Mouse (Mus musculus) liver, postnatal 0 days (tissue): ENCODE measurements at regions not wholly inside any gene's neighbourhood (a gene's known extent, or its start where the extent isn't known, plus 50 kb on each side); places are given as distances from the start of the nearest gene placed in this dataset.

ENCODE experiments used
- ATAC-seq: fragments of 200-750 bp; cut with Nextera tagmentation; 2 replicates; pipeline ENCODE4 v1.8.0; 2017; ENCODE audit warnings: mild to moderate bottlenecking, moderate library complexity
- DNase-seq: peaks from one replicate; pipeline ENCODE4 v3.0.0-alpha.2; 2016
- H3K27ac ChIP-seq: fragments of 300-500 bp; sonication (generic); 2 replicates; pipeline ENCODE4 v1.5.1; 2014; ENCODE audit warnings: antibody characterized with exemption, moderate library complexity, mild to moderate bottlenecking, low read depth
- H3K27me3 ChIP-seq: fragments of 300-500 bp; sonication (generic); 2 replicates; pipeline ENCODE4 v1.6.1; 2014; ENCODE audit warnings: low read length, control low read depth, mixed read lengths; ENCODE audit not compliant: insufficient read depth
- H3K36me3 ChIP-seq: fragments of 300-500 bp; sonication (generic); replicated peaks from 2 replicates; pipeline ENCODE4 v1.6.1; 2014; ENCODE audit warnings: mild to moderate bottlenecking, control low read depth, low read length, moderate library complexity, mixed read lengths; ENCODE audit not compliant: insufficient read depth
- H3K4me1 ChIP-seq: fragments of 300-500 bp; sonication (generic); 2 replicates; pipeline ENCODE4 v1.6.1; 2014; ENCODE audit warnings: antibody characterized with exemption, mild to moderate bottlenecking, control low read depth; ENCODE audit not compliant: insufficient read depth
- H3K4me2 ChIP-seq: fragments of 300-500 bp; sonication (generic); 2 replicates; pipeline ENCODE4 v1.6.1; 2014; ENCODE audit warnings: low read depth, mild to moderate bottlenecking, low read length, moderate library complexity, mixed read lengths
- H3K4me3 ChIP-seq: fragments of 300-500 bp; sonication (generic); 2 replicates; pipeline ENCODE4 v1.5.1; 2014; ENCODE audit warnings: low read depth, low read length
- H3K9ac ChIP-seq: fragments of 300-500 bp; sonication (generic); replicated peaks from 2 replicates; pipeline ENCODE4 v1.6.1; 2014; ENCODE audit warnings: mild to moderate bottlenecking, moderate library complexity
- H3K9me3 ChIP-seq: fragments of 300-500 bp; sonication (generic); 2 replicates; pipeline ENCODE4 v1.6.1; 2016; ENCODE audit warnings: mild to moderate bottlenecking, control low read depth, low read length, mixed read lengths
- CTCF ChIP-seq: sonication (generic); IDR thresholded peaks from 2 replicates; pipeline ENCODE4 v1.5.1; 2016; ENCODE audit warnings: antibody characterized with exemption, low read depth
- EP300 ChIP-seq: IDR thresholded peaks from 2 replicates; pipeline ENCODE4 v1.6.1; 2016; ENCODE audit warnings: antibody characterized with exemption, low read depth, mild to moderate bottlenecking
- whole genome bisulfite sequencing: fragments of 180-500 bp; shearing (Covaris S2); extraction: QIAGEN DNeasy Blood & Tissue Kit; methylation state at CpG from one replicate; pipeline ENCODE4 v1.1.7; 2014; ENCODE audit not compliant: insufficient replicate concordance; 5-methylcytosine and 5-hydroxymethylcytosine counted together

DNA sequence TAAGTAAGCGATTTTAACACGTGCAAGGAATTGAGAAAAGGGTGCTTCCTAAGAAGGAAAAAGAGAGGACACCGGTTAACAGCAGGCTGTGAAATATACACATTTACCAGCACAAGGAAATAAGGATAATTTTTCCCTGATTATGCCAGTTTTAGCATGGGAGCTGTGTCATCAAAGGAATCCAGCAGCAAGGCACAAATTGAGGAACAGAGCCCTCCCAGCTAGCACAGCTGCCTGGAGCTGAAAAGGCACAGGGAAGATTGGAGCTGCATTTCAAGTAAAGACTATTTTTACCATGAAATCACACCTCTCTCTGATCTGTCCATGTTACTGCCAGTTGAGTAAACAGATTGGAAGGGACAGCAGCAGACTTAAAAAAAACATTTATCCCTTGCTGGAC is 558.7 kb downstream of the Sqor start:
- Histone ChIP-seq H3K9me3 (no peaks in the 10 kb centered on the region), H3K4me1 (no peaks in the 10 kb centered on the region), H3K36me3 (no peaks in the 10 kb centered on the region), H3K27ac (no peak overlapping the region), H3K4me3 (no peak overlapping the region), H3K4me2 (no peak overlapping the region), H3K9ac (no peak overlapping the region), H3K27me3 (no peaks in the 10 kb centered on the region)
- TF ChIP-seq EP300: no peak
- no peak for TF ChIP-seq CTCF
- DNase-seq (no peak), ATAC-seq (no peak)
- 69% methylated on average over 3 of the region's 3 CpGs for WGBS

DNA sequence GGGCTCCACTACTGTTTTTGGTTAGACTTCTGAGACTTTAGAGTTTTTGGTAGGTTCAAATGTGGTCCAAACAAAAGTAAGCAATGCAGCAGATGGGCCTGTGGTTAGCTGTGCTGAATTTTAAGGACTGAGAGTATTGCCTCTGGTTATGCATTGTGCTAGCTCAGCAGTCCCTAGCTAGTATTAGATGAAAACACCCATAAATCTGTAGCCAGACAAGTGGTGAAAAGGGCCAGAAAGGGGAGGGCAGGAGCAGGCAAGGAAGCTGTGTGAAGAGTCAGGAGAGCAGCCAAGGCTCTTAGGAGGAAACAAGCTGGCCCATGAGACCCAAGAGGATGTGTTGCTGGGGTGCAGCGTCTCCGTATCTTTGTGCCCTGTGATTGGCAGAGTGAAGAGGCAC is 559.9 kb downstream of the Sqor start:
- no peak overlapping the region for H3K9ac ChIP-seq
- no peak for TF ChIP-seq EP300
- no peaks in the 10 kb centered on the region for H3K27me3 ChIP-seq
- no peak overlapping the region for H3K4me3 ChIP-seq
- H3K4me1 ChIP-seq: no peaks in the 10 kb centered on the region
- H3K36me3 ChIP-seq: no peaks in the 10 kb centered on the region
- 56% methylated on average over 2 of the region's 2 CpGs for WGBS
- DNase-seq (no peak), ATAC-seq (no peak)
- H3K4me2 ChIP-seq: no peak overlapping the region
- no peaks in the 10 kb centered on the region for H3K9me3 ChIP-seq
- no peak overlapping the region for H3K27ac ChIP-seq

GRCm38 (mm10) chr2:123349625-123350346 is 584.7 kb downstream of the Sqor start:
- Histone ChIP-seq H3K27me3 (no peaks in the 10 kb centered on the region), H3K9me3 (no peaks in the 10 kb centered on the region), H3K4me1 (no peaks in the 10 kb centered on the region), H3K4me3 (no peak overlapping the region), H3K36me3 (no peaks in the 10 kb centered on the region), H3K9ac (no peak overlapping the region), H3K4me2 (no peak overlapping the region), H3K27ac (no peak overlapping the region)
- DNase-seq (no peak), ATAC-seq (no peak)
- no peak for TF ChIP-seq EP300
- TF ChIP-seq CTCF: no peak
- 79% methylated on average over 10 of the region's 10 CpGs for WGBS

- Histone ChIP-seq H3K27me3 (no peaks in the 10 kb centered on the region), H3K4me2 (no peak overlapping the region), H3K4me1 (no peaks in the 10 kb centered on the region), H3K27ac (no peak overlapping the region), H3K36me3 (no peaks in the 10 kb centered on the region), H3K4me3 (no peak overlapping the region), H3K9me3 (no peaks in the 10 kb centered on the region), H3K9ac (no peak overlapping the region)
- no peak for DNase-seq
- TF ChIP-seq EP300 (no peak), CTCF (no peak)
- ATAC-seq: no peak
Measured at GRCm38 (mm10) chr2:123364204-123364603, 599.2 kb downstream of the Sqor start.

- Histone ChIP-seq H3K27me3 (no peaks in the 10 kb centered on the region), H3K27ac (no peak overlapping the region), H3K9ac (no peak overlapping the region), H3K4me2 (no peak overlapping the region), H3K9me3 (no peaks in the 10 kb centered on the region), H3K4me3 (no peak overlapping the region), H3K4me1 (no peaks in the 10 kb centered on the region), H3K36me3 (no peaks in the 10 kb centered on the region)
- WGBS: 77% methylated on average over 2 of the region's 2 CpGs
- TF ChIP-seq EP300: no peak
- no peak for TF ChIP-seq CTCF
- no peak for DNase-seq
- ATAC-seq: no peak
Measured at GRCm38 (mm10) chr2:123366571-123366970, 601.5 kb downstream of the Sqor start.

GRCm38 (mm10) chr2:123385622-123386418 is 620.8 kb downstream of the Sqor start:
- no peak for ATAC-seq
- H3K27me3 ChIP-seq: no peaks in the 10 kb centered on the region

More at GRCm38 (mm10) chr2:123385622-123386418, 620.8 kb downstream of the Sqor start:
- DNase-seq: no peak
- Histone ChIP-seq H3K4me1 (no peaks in the 10 kb centered on the region), H3K36me3 (no peaks in the 10 kb centered on the region), H3K9me3 (no peaks in the 10 kb centered on the region), H3K4me2 (no peak overlapping the region), H3K27ac (no peak overlapping the region), H3K9ac (no peak overlapping the region), H3K4me3 (no peak overlapping the region)
- WGBS: 62% methylated on average over 6 of the region's 6 CpGs
- TF ChIP-seq EP300 (no peak), CTCF (no peak)
